Mouse (Mus musculus) forebrain, embryonic 10.5 days (tissue): ENCODE data around the gene Pnmal1. TPM values are rescaled to one million over a fixed set of nuclear protein-coding genes. Genes with fewer than 3 reads are reported as not detected.

ENCODE experiments used
- DNase-seq: peaks from one replicate; pipeline ENCODE4 v3.0.0-alpha.2; 2017; ENCODE audit warnings: low spot score; ENCODE audit errors: extremely low spot score
- H3K27ac ChIP-seq: fragments of 300-500 bp; sonication (generic); 2 replicates; pipeline ENCODE4 v1.5.1; 2016; ENCODE audit warnings: mild to moderate bottlenecking
- H3K27me3 ChIP-seq: fragments of 300-500 bp; sonication (generic); 2 replicates; pipeline ENCODE4 v1.6.1; 2016; ENCODE audit warnings: mild to moderate bottlenecking; ENCODE audit not compliant: poor library complexity, severe bottlenecking
- H3K36me3 ChIP-seq: fragments of 300-500 bp; sonication (generic); replicated peaks from 2 replicates; pipeline ENCODE4 v1.6.1; 2016; ENCODE audit warnings: mild to moderate bottlenecking, moderate library complexity
- H3K4me1 ChIP-seq: fragments of 300-500 bp; sonication (generic); 2 replicates; pipeline ENCODE4 v1.6.1; 2016
- H3K4me3 ChIP-seq: fragments of 300-500 bp; sonication (generic); 2 replicates; pipeline ENCODE4 v1.5.1; 2016; ENCODE audit warnings: mild to moderate bottlenecking, moderate library complexity
- H3K9me3 ChIP-seq: fragments of 300-500 bp; sonication (generic); 2 replicates; pipeline ENCODE4 v1.6.1; 2016; ENCODE audit warnings: mild to moderate bottlenecking, moderate library complexity
- WGBS: fragments of 180-500 bp; shearing (Covaris S2); methylation state at CpG from one replicate; pipeline ENCODE4 v1.1.7; 2016; 5-methylcytosine and 5-hydroxymethylcytosine counted together
- polyA plus RNA-seq: library from polyadenylated mRNA; unstranded; fragments of >200 nt; fragmentation: Nextera tagmentation; extraction: Ambion mirVana; gene quantifications from 2 replicates; pipeline ENCODE4 v1.2.1, GENCODE M21; 2016

Pnmal1 gene
- polyA plus RNA-seq, 1 experiment from 2014 or later = 9.3 TPM

DNA sequence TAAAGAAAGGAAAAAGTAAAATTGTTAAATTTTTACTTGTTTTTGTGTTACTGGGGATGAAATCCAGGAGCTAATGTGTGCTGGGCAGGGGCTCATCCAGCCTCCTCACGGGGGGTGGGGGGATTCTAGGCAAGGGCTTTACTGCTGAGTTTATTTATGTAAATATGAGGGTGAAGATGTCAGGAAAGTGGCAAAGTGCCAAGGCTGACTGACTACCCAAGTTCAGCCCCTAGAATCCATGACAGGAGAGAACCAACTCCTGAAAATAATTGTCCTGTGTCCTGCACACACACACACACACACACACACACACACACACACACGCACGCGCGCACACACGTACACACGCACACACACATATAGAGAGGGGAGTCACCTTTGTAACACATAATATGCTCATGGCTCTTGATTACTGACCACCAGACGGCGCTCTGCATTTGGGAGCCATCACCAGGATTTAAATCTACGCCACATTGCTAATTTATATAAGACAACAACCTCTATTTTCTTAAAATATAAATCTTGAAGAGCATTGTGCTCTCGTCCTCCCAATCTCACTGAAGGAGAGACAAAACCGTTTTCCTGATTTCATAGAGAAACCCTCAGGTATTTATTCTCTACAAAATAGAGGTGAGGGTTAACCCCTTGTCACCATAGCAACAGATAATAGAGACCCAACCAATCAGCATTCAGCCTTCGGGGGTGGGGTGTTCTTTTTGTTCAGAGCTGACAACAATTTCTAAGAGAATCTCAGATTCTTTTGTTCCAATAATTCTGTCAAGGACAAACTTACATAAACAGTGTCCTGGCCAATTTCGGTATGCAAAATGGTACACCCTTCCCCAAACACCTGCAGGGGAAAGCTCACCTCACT is 26.5 kb upstream of the Pnmal1 start:
- WGBS = 56% methylated on average over 14 of the region's 14 CpGs
- no peak for DNase-seq

DNA sequence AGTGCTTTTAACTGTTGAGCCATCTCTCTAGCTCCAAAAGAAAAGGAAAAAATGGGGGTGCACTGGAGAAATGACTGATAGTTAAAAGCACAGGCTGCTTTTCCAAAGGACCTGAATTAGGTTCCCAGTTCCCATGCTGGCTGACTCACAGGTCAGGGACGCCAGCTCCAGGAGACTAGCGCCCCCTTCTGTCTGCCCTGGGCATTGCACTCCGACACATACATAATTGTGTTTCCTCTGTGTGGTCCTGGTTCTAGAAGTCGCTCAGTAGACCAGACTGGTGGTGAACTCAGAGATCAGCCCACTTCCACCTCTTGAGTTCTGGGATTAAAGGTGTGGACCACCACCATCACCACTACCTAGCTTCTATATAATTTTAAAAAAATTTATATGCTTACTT is 22.2 kb upstream of the Pnmal1 start:
- Histone ChIP-seq H3K4me3 (no peak overlapping the region), H3K27me3 (no peaks in the 10 kb centered on the region), H3K4me1 (peaks cover 33% of the 10 kb centered on the region), H3K36me3 (no peaks in the 10 kb centered on the region), H3K27ac (no peak overlapping the region), H3K9me3 (no peaks in the 10 kb centered on the region)
- WGBS = 49% methylated on average over 4 of the region's 4 CpGs
- no peak for DNase-seq

More for the DNA sequence above, 26.5 kb upstream of the Pnmal1 start:
- no peaks in the 10 kb centered on the region for H3K36me3 ChIP-seq
- H3K4me1 ChIP-seq = peaks cover 14% of the 10 kb centered on the region
- no peaks in the 10 kb centered on the region for H3K27me3 ChIP-seq
- no peak overlapping the region for H3K27ac ChIP-seq
- H3K9me3 ChIP-seq = no peaks in the 10 kb centered on the region
- H3K4me3 ChIP-seq = no peak overlapping the region

DNA sequence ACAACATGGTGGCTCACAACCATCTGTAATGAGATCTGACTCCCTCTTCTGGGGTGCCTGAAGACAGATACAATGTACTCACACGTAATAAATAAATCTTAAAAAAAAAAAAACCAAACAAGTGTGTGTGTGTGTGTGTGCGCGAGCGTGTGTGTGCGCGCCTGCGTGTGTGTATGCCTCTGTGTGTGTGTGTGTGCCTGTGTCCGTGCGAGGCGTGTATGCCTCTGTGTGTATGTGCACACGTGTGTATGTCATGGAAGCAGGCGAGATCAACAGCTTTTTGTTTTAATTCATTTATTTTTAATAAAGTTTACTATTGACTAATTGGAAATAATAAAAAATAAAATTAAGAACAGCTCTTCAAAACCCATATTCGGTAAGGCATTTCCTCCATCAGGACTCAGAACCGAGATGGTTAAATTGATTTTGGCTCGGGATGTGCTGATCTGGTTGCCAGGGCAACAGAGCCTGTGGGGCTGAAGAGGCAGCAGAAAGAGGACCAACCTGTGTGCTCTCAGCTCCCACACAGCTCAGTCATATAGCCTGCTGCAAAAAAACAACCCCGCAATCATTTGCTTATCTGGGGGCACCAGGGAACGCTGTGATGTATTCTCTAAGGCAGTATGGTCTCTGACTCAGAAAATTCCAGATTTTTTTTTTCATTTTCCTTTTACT is 21.2 kb upstream of the Pnmal1 start:
- Histone ChIP-seq H3K27me3 (no peaks in the 10 kb centered on the region), H3K36me3 (no peaks in the 10 kb centered on the region), H3K4me3 (no peak overlapping the region), H3K27ac (0 out of 2 replicates have a peak overlapping the region, but pooled peaks have one; percentile 20), H3K9me3 (no peaks in the 10 kb centered on the region), H3K4me1 (peaks cover 25% of the 10 kb centered on the region)
- 75% methylated on average over 17 of the region's 17 CpGs for WGBS
- DNase-seq = peak; percentile 25

DNA sequence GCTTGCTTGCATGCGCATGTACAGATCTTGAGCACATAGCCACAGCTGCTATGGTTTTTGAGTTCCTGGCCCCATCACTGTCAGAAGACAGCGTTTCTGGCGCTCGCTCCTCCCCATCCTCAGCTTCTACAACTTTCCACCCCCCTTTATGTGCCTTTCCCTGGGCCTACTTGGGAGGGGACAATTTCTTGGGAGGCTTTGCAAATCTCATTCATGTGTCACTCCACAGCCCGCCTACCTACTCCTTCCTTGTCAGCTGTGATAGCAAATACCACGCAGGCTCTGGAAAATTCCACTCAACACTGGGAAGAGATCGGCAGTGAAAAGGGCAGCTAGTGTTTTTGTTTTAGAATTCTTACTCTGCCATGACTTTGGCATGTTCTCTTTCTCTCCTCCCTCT is 19.2 kb upstream of the Pnmal1 start:
- H3K27ac ChIP-seq = 0 out of 2 replicates have a peak overlapping the region, but pooled peaks have one; percentile 6
- WGBS = 63% methylated on average over 7 of the region's 7 CpGs

DNA sequence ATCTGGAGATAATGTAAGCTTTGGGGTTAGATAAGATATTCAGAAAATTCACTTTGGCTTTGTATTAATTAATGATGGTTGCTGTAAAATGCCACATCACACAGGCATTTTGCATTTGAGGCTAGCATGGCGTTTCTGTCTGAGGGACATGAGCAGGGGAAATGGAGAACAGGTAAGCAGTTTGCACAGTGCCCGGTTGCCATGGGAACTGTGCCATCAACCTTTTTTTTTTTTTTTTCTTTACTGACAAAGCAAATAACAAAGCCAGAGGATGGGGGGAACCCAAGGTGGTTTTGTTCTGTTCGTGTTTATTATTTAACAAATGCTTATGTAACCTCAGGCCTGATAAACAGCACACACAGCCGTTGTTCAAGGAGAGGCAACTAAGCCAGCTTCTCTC is 16.6 kb upstream of the Pnmal1 start:
- no peak overlapping the region for H3K4me3 ChIP-seq
- peaks cover 43% of the 10 kb centered on the region for H3K27me3 ChIP-seq
- 66% methylated on average over 4 of the region's 4 CpGs for WGBS
- H3K27ac ChIP-seq = no peak overlapping the region
- H3K9me3 ChIP-seq = 0 out of 2 replicates have a peak, but pooled peaks cover 3% of the 10 kb centered on the region
- no peaks in the 10 kb centered on the region for H3K36me3 ChIP-seq
- DNase-seq = no peak
- H3K4me1 ChIP-seq = peaks cover 61% of the 10 kb centered on the region

More for the DNA sequence above, 19.2 kb upstream of the Pnmal1 start:
- Histone ChIP-seq H3K4me1 (peaks cover 37% of the 10 kb centered on the region), H3K36me3 (no peaks in the 10 kb centered on the region), H3K27me3 (peaks cover 17% of the 10 kb centered on the region), H3K9me3 (0 out of 2 replicates have a peak, but pooled peaks cover under 1% of the 10 kb centered on the region), H3K4me3 (no peak overlapping the region)
- DNase-seq = no peak

DNA sequence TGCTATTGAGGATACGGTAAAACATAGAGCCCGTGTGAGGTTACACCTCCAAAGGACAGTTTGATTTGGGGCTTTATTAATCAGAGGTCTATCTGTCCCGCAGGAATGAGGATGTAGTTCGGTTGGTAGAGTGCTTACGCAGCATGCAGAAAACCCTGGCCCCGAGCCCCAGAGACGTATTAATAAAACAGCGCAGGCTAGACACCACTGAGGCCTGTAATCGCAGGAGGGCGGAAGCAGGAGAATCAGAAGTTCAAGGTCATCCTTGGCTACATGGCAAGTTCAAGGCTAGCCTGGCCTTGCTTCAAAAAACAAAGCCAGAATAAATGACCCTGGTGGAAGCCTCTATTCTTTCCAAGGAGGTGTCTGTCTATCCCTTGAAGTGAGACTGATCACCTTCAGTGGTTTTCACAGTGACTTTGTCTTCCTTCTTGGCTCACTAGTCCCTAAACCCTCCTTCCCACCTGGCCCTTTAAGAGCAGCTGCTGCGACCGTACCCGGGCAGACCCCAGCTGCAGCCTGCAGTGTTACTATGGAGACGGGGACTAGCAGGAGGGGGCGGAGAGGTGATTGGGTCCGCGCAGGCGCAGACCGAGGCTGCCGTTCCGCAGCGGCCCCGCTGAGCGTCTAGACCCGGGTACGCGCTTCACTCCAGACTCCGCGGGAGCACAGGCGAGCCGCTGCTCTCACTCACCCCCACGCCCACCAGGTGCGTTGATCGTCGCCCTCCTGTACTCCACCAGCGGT is 15.2 kb upstream of the Pnmal1 start, which contains the start of gene Pnmal2:
TSS of gene Pnmal2 (plus strand) at position 622 of the 747 bp plus-strand sequence.
- peak; percentile 91 for DNase-seq
- WGBS = 15% methylated on average over 36 of the region's 36 CpGs
- peaks cover 56% of the 10 kb centered on the region for H3K27me3 ChIP-seq

DNA sequence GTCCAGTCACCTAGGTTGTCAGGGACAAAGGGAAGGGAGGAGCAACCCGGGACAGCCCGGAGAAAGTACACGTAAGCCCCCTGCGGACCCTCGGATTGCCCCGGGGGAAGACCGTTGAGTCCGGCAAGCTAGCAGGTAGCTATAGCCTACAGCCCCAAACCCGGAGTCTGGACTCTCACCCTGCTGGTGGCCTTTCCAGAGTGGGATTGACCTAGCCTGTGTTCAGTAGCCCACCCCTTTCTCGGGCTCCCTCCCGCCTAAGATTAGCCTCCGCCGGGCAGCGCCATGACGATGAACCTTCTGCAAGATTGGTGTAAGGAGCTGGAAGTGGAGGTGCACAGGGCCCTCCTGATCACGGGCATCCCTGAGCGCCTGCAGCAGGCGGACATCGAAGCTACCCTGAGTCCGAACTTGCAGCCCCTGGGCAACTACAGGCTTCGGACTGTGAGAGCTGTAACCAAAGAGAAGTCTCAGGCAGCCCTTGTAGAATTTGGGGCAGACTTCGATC is 14.6 kb upstream of the Pnmal1 start:
- Histone ChIP-seq H3K27ac (peak overlapping the region; percentile 85), H3K4me1 (peaks cover 60% of the 10 kb centered on the region), H3K36me3 (no peaks in the 10 kb centered on the region), H3K27me3 (peaks cover 63% of the 10 kb centered on the region), H3K4me3 (peak overlapping the region; percentile 69), H3K9me3 (0 out of 2 replicates have a peak, but pooled peaks cover 3% of the 10 kb centered on the region)
- 1% methylated on average over 22 of the region's 22 CpGs for WGBS
- no peak for DNase-seq

More for the DNA sequence above, 15.2 kb upstream of the Pnmal1 start, which contains the start of gene Pnmal2:
- no peaks in the 10 kb centered on the region for H3K36me3 ChIP-seq
- 0 out of 2 replicates have a peak, but pooled peaks cover 3% of the 10 kb centered on the region for H3K9me3 ChIP-seq
- peak within 1 kb of the TSS; percentile 69 for H3K4me3 ChIP-seq
- H3K27ac ChIP-seq = peak within 1 kb of the TSS; percentile 85
- H3K4me1 ChIP-seq = peaks cover 55% of the 10 kb centered on the region

DNA sequence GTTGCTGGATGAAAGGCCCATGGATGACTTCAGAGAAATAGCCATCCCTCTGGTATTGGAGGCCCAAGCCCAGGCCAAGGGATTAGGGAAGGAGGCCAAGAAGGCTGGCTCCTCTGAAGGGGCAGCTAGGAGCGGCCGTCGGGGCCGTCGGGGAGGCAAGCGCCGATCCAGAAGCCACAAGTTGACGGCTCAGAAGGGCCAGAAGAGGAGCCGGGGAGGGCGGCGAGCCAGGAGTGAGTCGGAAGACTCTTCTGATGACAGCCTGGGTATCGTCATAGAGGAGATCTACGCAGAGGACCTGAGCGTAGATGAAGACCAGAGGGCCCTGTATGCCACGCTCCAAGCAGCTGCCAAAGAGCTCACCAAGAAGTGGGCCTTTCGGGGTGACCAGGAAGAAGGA is 14.1 kb upstream of the Pnmal1 start:
- 11% methylated on average over 17 of the region's 17 CpGs for WGBS
- 0 out of 2 replicates have a peak, but pooled peaks cover 3% of the 10 kb centered on the region for H3K9me3 ChIP-seq
- no peaks in the 10 kb centered on the region for H3K36me3 ChIP-seq
- H3K4me1 ChIP-seq = peaks cover 60% of the 10 kb centered on the region
- peak; percentile 26 for DNase-seq
- peak overlapping the region; percentile 69 for H3K4me3 ChIP-seq
- no peak overlapping the region; the same call in 1 of the 2 replicates for H3K27ac ChIP-seq
- peaks cover 68% of the 10 kb centered on the region for H3K27me3 ChIP-seq

DNA sequence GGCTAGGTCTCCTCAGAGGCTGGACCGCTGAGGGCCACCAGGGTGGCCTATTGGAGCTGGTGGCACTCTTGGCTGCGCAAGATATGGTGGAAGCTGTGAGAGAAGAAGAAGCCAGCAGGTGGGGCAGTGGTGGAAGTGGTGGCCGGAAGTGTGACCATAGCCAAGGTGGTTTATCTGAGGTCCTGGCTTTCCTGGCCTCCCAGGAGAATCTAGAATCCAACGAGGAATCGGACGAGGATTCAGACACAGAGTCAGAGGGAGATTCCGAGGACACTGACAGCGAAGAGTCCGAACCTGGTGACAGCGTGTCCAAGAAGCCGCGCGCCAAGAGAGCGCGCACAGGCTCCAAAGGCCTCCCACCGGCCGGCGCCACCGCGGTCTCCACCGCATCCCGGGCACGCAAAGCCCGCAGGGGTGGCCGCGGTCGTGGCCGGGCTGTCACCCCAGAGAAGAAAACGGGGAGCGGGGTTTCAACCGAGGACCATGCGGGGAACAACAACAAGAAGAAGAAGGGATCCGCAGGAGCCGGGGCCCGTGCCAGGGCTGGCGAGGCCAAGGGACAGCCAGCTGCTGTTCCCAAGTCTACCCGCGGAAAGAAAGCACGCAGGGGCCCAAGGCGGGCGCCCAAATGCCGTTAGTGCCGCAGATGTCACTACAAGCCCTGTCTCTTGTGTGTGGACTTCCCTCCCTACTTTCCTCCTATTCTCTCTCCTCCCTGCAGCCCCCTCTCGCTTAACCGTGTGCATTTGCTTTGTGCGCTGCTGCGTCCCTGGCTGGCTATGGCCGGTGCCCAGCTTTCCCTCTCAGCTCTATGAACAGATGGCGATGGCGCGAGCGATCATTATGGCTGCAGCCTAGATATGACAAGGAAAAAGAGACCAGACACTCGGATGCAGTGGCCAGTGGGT is 12.8 kb upstream of the Pnmal1 start:
- peak; percentile 43 for DNase-seq
- no peaks in the 10 kb centered on the region for H3K36me3 ChIP-seq
- H3K27me3 ChIP-seq = peaks cover 74% of the 10 kb centered on the region
- H3K9me3 ChIP-seq = 0 out of 2 replicates have a peak, but pooled peaks cover 3% of the 10 kb centered on the region
- 3% methylated on average over 53 of the region's 53 CpGs for WGBS
- H3K27ac ChIP-seq = peak overlapping the region; percentile 64
- peaks cover 64% of the 10 kb centered on the region for H3K4me1 ChIP-seq
- peak overlapping the region; percentile 69 for H3K4me3 ChIP-seq

DNA sequence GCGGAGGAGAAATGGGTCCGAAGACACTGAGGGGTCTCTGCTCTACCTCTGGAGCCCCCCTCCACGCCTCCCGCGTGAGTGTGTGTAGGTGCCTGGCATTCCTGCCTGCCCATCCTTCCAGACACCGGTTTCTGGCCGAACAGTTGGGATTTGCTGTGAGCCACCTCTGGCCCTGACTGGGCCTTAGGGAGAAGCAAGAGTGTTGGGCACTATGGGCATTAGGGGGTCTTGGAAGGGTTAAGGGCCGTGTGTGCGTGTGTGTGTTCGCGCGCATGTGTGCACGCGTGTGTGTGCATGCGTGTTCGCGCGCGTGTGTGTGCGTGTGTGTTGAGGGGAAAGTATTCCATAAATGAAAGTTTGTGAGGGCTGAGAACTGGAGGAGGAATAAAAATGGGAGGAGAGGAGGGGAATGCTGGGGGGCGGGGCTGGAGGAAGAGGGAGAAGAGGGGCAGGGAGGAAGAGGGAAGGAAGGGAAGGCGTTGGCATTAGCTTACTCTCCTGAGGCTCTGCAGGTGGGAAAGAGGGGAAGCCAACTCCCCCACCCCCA is 12.1 kb upstream of the Pnmal1 start:
- Histone ChIP-seq H3K9me3 (0 out of 2 replicates have a peak, but pooled peaks cover 3% of the 10 kb centered on the region), H3K27ac (peak overlapping the region; percentile 64; the same call in 1 of the 2 replicates), H3K36me3 (no peaks in the 10 kb centered on the region), H3K4me3 (peak overlapping the region; percentile 69), H3K27me3 (peaks cover 74% of the 10 kb centered on the region), H3K4me1 (peaks cover 64% of the 10 kb centered on the region)
- 18% methylated on average over 21 of the region's 22 CpGs for WGBS
- DNase-seq = no peak

DNA sequence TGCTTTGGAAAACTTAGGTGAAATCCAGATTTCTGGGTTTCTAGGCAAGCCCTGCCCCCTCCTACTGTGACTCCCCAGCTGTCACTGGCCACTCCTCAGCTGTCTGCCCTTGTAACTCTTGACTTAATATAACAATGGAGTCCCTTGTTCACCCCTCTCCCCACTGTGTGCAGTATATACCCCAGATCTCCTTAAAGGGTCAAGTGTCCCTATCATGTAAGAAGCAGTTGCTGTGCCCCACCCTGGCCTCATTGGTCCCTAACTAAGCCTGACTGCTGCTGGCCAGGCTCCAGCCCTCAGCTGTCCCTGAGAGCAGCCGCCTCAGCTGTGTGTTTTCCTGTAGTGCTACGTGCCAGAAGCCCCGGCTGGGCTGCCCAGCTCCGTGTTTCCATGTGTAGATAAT is 11.5 kb upstream of the Pnmal1 start:
- 11% methylated on average over 4 of the region's 4 CpGs for WGBS
- Histone ChIP-seq H3K27ac (no peak overlapping the region), H3K9me3 (0 out of 2 replicates have a peak, but pooled peaks cover 3% of the 10 kb centered on the region), H3K4me1 (peaks cover 64% of the 10 kb centered on the region), H3K4me3 (peak overlapping the region; percentile 69; the same call in 1 of the 2 replicates), H3K36me3 (no peaks in the 10 kb centered on the region), H3K27me3 (peaks cover 74% of the 10 kb centered on the region)
- DNase-seq = no peak
